Mouse (Mus musculus) spleen, postnatal 36 days (tissue): ENCODE measurements around the gene Olfr822.
"Not testable (repeated sequence)": the region's sequence is repeated elsewhere in the genome, so short reads cannot be mapped to it uniquely, and the experiment has no call there.

Source experiments
- DNase-seq, 2 experiments: peaks; one replicate each; pipeline ENCODE4 v3.0.0; 2022; ENCODE audit warnings: low spot score in 2 of 2, mixed read lengths in 1 of 2

Olfr822 gene

DNA sequence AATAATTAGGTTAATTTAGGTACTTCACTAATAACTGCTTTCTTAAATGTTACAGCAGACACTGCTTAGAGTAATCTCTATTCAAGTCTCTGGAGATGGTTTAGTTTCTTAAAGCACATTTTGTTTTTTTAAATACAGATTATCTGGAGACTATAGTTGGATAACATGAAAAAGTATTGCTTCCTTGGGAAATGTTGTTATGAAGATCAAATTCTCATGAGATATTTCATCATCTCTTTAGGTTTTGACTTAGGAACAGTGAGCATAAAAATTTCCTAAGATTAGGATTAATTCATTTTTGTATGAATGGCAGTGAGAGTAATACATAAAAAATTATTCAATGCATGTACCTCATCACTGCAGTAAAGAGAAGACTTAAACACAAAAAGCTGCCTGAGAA is at the start of gene Olfr822:
Gene Olfr822 (plus strand): TSS at position 301 of the 400 bp plus-strand sequence.
- DNase-seq, result no peak

DNA sequence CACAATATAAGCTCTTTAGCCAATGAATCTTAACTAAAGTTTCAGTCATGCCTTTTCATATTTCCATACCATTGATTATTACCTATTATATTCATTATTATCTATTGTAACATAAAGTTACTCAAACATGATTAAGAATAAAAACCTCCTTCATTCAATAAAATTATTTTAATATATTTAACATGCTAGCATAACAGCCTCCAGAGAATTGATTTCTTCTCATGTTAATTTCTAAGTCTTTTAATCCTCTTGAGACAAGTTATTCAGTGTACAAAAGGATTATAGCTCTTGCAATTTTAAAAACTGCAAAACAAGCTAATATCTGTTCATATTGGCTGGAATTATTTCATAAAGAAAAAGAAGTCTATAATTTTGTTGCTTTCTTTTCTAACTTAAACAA is 41.0 kb upstream of the Olfr822 start, which contains the start of gene Olfr821:
Gene Olfr821 (plus strand): TSS at position 301 of the 400 bp plus-strand sequence.
- DNase-seq, result no peak

DNA sequence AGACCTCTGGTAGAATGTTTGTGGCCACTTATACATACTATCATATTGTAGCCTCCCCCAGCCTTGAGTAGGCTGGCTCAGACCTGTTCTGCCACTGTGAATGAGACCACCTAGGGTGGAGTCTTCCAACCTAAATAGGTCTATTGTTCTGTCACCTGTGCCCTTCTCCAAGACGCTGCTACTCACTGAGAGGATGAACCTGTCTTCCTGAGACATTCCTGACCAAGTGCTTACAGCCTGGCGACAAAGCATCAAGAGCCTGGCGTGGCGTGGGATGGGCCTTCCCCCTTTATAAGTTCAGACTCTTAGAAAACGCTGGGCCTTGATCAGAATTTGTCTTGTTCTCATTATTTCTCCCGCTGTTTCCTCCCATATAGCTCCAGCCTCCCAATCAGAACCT is 33.9 kb upstream of the Olfr822 start:
- DNase-seq, result no peak

DNA sequence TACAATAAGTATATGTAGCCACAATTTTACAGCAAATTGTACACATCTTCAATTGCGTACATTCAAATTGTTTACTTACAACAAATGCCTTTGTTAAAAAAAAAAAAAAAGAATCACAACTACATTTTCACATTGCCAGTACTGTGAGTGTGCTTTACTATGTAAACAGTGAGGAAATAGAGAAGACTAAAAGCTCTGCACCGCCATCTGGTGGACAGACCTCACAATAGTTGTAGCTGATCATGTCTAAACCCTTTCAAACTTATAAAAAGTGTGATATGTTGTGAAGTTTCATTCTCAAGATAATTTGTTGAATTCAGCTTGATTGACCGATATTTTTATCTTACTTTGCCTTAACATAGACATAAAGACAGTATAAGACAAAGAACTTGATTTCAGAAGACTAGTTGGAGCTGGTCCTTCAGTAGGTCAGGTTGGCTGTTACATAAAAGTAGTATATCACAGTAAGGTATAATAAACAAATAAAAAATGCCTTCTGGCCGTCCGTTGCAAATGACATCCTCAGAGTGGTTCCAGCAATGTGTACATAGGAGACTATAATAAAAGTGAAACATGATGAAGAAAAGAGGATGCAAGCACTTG is 21.9 kb downstream of the Olfr822 start:
- DNase-seq, result no peak

DNA sequence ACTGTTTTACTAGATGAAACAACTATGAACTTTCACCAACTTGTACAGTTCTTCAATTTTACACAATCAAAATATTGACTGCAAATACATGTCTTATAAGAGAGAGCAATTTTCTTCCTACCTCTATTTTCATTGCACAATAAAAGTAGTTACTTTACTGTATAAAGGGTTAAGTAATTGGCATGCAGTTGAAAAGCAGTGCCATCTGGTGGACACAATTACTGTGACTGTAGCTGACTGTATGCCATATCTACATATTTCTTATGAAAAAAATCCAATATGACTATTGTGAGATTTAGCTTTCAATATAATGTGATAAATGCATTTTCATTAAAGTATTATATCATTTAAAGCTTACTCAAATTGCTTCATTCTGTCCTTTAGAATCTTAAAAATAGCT is 25.1 kb downstream of the Olfr822 start:
- no peak for DNase-seq

DNA sequence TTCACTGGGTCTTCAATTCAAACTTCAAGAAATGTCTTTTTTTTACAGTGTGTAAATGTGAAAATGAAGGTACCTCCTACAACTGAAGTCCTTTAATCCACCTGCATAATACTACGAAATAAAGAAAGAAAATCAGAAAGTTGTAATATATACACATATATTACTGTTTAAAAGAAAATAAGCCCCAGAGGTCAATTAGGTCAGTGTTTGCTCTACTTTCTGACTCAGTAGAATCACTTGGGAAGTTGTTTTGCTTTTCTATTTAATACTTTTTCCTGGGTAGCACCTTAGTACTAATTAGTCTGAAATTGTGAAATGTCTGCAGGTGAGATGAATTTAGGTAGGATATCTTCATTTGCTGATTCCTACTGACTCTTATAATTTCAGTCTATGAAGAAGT is 44.3 kb downstream of the Olfr822 start, which contains the start of gene Olfr823:
Gene Olfr823 (minus strand): TSS at position 101 of the 400 bp plus-strand sequence.
- DNase-seq, result not testable (repeated sequence)

DNA sequence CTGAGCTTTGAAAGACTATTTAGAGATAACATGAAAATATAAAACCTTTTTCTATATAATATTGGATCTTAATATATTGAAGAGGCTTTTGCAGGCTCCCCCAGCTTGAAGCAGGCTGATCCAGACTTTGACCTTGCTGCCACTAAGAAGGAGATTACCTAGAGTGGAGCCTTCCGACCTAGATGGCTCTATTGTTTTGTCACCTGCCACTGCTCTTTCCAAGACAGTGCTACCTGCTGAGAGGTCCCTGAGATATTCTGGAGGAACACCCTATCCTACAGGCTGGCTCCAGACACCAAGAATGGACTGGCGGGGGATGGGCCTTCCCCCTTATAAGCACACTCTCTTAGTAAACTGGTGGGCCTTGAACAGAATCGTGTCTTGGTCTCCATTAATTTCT is 45.0 kb downstream of the Olfr822 start:
- not testable (repeated sequence) for DNase-seq
